Mouse (Mus musculus): ENCODE data around the gene Taar7a. TPM values are rescaled to one million over a fixed set of nuclear protein-coding genes. Genes with fewer than 3 reads are reported as not detected.

The Taar7a gene
- not detected in 2 replicates for polyA plus RNA-seq (2014; fragmentation: Nextera tagmentation; extraction: Ambion mirVana)

DNA sequence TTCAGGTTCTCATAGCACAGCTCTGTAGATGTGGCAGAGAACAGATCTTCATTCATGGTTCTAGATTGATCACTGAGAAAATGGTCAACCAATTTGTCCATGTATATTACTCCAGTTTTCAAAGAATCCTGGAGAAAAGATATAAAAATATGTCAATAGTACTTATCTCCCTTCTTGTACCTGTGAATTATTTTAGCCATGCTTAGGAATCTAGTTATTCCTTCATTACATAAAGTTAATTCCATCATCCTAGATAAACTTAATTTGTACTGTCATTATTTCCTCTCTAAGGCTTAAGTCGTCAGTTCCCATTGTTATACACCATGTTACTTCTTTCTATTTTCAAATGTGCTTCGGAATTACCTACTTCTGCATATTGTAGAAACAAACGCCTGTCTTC, at the start of gene Taar7a:
Taar7a (minus strand) TSS at position 101 of the 400 bp plus-strand sequence.
- 90% methylated on average over 3 of the region's 3 CpGs for WGBS
- ATAC-seq (ENCODE audit: low FRiP score) (no peak), DNase-seq (ENCODE audit: low spot score) (no peak)

DNA sequence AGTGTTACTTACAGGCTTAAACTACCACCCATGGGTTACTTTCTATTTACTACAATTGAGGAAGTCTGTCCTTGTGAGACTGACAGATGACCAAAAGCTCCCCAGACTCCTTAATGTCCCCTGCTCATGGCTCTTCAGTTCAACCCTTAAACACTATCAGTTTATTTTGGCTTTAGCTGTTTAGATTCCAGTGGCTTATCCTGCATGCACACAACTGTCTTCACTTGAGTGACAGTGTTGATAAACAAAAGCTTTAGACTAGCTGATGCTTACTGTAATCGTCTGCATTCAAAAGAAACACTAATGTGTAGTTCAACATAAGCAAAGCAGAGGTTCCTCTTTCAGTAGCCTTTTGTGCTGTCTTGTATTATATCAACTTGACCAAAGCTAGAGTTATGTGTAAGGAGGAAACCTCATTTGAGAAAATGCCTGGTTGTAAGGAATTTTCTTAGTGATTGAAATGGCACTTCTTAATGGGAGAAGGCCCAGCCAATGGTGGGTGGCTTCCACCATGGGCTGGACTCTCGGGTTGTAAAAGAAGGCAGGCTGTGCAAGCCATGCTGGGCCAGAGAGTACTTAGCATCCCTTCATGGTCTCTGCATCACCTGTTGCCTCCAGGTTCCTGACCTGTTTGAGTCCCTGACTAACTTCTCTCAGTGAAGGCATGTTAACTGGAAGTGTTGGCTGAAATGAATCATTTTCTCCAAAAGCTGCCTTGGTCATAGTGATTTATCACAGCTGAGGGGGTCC, 47.0 kb upstream of the Taar7a start:
- WGBS: 74% methylated on average over 2 of the region's 2 CpGs
- Histone ChIP-seq H3K4me1 (replicated peaks; ENCODE audit: control insufficient read depth, insufficient read depth, low read length) (no peaks in the 10 kb centered on the region), H3K27me3 (ENCODE audit: control insufficient read depth, insufficient read depth, low read length) (no peaks in the 10 kb centered on the region), H3K9ac (ENCODE audit: low read depth, low read length) (no peak overlapping the region), H3K36me3 (ENCODE audit: control insufficient read depth, insufficient read depth, low read length) (no peaks in the 10 kb centered on the region), H3K4me3 (ENCODE audit: low read depth, low read length) (no peak overlapping the region), H3K9me3 (ENCODE audit: control insufficient read depth, low read length) (no peaks in the 10 kb centered on the region), H3K4me2 (replicated peaks; ENCODE audit: low read depth, low read length) (no peak overlapping the region), H3K27ac (ENCODE audit: low read depth, low read length) (no peak overlapping the region)
- ATAC-seq (ENCODE audit: low FRiP score): no peak
- no peak for DNase-seq (ENCODE audit: low spot score)

More for the DNA sequence above, at the start of gene Taar7a:
- no peaks in the 10 kb centered on the region for H3K9me3 ChIP-seq (ENCODE audit: control insufficient read depth, low read length)
- H3K36me3 ChIP-seq (ENCODE audit: control insufficient read depth, insufficient read depth, low read length): no peaks in the 10 kb centered on the region
- no peak within 1 kb of the TSS for H3K4me2 ChIP-seq (replicated peaks; ENCODE audit: low read depth, low read length)
- H3K4me1 ChIP-seq (replicated peaks; ENCODE audit: control insufficient read depth, insufficient read depth, low read length): no peaks in the 10 kb centered on the region
- H3K9ac ChIP-seq (ENCODE audit: low read depth, low read length): no peak within 1 kb of the TSS
- H3K27me3 ChIP-seq (ENCODE audit: control insufficient read depth, insufficient read depth, low read length): no peaks in the 10 kb centered on the region
- H3K27ac ChIP-seq (ENCODE audit: low read depth, low read length): no peak within 1 kb of the TSS
- H3K4me3 ChIP-seq (ENCODE audit: low read depth, low read length): no peak within 1 kb of the TSS

DNA sequence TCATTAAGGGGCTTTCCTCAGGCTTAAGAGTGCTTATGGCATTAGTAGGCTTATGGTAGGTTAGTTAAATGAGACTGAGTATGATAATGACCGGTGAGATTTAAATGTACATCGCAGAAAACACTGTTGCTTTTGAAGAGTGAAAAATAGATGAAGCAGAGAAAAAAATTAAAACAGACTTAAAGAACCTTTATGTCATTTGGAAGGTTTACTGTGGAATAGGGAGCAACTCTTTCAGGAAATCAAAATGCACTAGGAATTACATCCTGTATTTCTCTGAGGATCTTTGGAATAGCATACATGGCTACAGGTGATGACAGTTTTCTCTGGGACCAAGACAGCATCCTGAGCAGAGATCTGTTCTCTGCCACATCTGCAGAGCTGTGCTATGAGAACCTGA, 44.0 kb upstream of the Taar7a start, which contains the start of gene Taar7e:
Taar7e (plus strand) TSS at position 301 of the 400 bp plus-strand sequence.
- no peak for DNase-seq (ENCODE audit: low spot score)
- H3K36me3 ChIP-seq (ENCODE audit: control insufficient read depth, insufficient read depth, low read length): no peaks in the 10 kb centered on the region
- no peaks in the 10 kb centered on the region for H3K4me1 ChIP-seq (replicated peaks; ENCODE audit: control insufficient read depth, insufficient read depth, low read length)
- no peaks in the 10 kb centered on the region for H3K9me3 ChIP-seq (ENCODE audit: control insufficient read depth, low read length)
- no peak within 1 kb of the TSS for H3K4me3 ChIP-seq (ENCODE audit: low read depth, low read length)
- ATAC-seq (ENCODE audit: low FRiP score): no peak
- H3K27me3 ChIP-seq (ENCODE audit: control insufficient read depth, insufficient read depth, low read length): no peaks in the 10 kb centered on the region
- WGBS: 97% methylated on average over 2 of the region's 2 CpGs
- H3K4me2 ChIP-seq (replicated peaks; ENCODE audit: low read depth, low read length): no peak within 1 kb of the TSS
- H3K9ac ChIP-seq (ENCODE audit: low read depth, low read length): no peak within 1 kb of the TSS
- H3K27ac ChIP-seq (ENCODE audit: low read depth, low read length): no peak within 1 kb of the TSS

DNA sequence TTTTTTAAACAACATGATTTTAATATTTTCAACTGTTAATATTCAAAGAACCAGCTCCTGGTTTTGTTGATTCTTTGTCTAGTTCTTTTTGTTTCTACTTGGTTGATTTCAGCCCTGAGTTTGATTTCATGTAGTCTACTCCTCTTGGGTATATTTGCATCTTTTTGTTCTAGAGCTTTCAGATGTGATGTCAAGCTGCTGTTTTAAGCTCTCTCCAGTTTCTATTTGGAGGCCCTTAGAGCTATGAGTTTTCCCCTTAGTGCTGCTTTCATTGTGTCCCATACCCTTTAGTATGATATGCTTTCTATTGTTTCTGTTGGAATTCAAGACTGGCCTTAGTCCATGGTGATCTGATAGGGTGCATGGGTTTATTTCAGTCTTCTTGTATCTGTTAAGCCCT, 38.1 kb upstream of the Taar7a start:
- Histone ChIP-seq H3K9me3 (ENCODE audit: control insufficient read depth, low read length) (no peaks in the 10 kb centered on the region), H3K36me3 (ENCODE audit: control insufficient read depth, insufficient read depth, low read length) (no peaks in the 10 kb centered on the region), H3K4me1 (replicated peaks; ENCODE audit: control insufficient read depth, insufficient read depth, low read length) (no peaks in the 10 kb centered on the region), H3K9ac (ENCODE audit: low read depth, low read length) (no peak overlapping the region), H3K27me3 (ENCODE audit: control insufficient read depth, insufficient read depth, low read length) (no peaks in the 10 kb centered on the region), H3K27ac (ENCODE audit: low read depth, low read length) (no peak overlapping the region), H3K4me2 (replicated peaks; ENCODE audit: low read depth, low read length) (no peak overlapping the region), H3K4me3 (ENCODE audit: low read depth, low read length) (no peak overlapping the region)
- ATAC-seq (ENCODE audit: low FRiP score): no peak
- no peak for DNase-seq (ENCODE audit: low spot score)

DNA sequence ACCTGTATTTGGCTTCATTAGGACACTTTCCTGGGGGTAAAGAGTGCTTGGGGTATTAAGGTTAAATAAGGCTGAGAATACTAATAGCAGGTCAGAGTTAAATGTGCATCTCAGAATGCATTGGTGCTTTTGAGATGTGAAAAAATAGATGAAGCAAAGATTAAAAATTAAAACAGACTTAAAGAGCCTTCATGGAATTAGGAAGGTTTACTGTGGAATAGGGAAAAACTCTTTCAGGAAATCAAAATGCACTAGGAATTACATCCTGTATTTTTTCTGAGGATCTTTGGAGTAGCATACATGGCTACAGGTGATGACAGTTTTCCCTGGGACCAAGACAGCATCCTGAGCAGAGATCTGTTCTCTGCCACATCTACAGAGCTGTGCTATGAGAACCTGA, 33.6 kb upstream of the Taar7a start, which contains the start of gene Taar7d:
Taar7d (plus strand) TSS at position 301 of the 400 bp plus-strand sequence.
- Histone ChIP-seq H3K27ac (ENCODE audit: low read depth, low read length) (no peak within 1 kb of the TSS), H3K4me3 (ENCODE audit: low read depth, low read length) (no peak within 1 kb of the TSS), H3K9me3 (ENCODE audit: control insufficient read depth, low read length) (no peaks in the 10 kb centered on the region), H3K9ac (ENCODE audit: low read depth, low read length) (no peak within 1 kb of the TSS), H3K27me3 (ENCODE audit: control insufficient read depth, insufficient read depth, low read length) (no peaks in the 10 kb centered on the region), H3K4me1 (replicated peaks; ENCODE audit: control insufficient read depth, insufficient read depth, low read length) (no peaks in the 10 kb centered on the region), H3K36me3 (ENCODE audit: control insufficient read depth, insufficient read depth, low read length) (no peaks in the 10 kb centered on the region), H3K4me2 (replicated peaks; ENCODE audit: low read depth, low read length) (no peak within 1 kb of the TSS)
- DNase-seq (ENCODE audit: low spot score): no peak
- no peak for ATAC-seq (ENCODE audit: low FRiP score)

DNA sequence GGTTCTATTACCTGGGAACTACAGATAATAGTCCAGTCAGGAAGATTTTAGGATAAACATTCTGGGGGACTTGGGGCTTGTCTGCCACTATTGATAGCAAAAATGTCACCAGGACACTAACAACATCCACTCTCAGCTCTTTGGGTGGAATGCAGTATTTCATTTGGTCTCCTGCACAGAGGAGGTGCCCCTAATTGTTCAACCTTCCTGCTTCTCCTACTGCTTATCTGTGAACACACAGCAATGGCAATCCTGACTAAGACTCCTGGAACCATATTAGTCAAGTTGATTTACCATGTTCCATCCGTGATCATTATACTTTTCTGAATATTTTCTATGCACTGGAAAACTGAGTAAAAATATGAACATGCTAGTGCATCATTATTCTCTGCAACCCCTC, 14.9 kb upstream of the Taar7a start:
- ATAC-seq (ENCODE audit: low FRiP score) (no peak), DNase-seq (ENCODE audit: low spot score) (no peak)
- WGBS: 92% methylated on average over 1 of the region's 1 CpGs
- Histone ChIP-seq H3K36me3 (ENCODE audit: control insufficient read depth, insufficient read depth, low read length) (no peaks in the 10 kb centered on the region), H3K27me3 (ENCODE audit: control insufficient read depth, insufficient read depth, low read length) (no peaks in the 10 kb centered on the region), H3K4me2 (replicated peaks; ENCODE audit: low read depth, low read length) (no peak overlapping the region), H3K4me3 (ENCODE audit: low read depth, low read length) (no peak overlapping the region), H3K9me3 (ENCODE audit: control insufficient read depth, low read length) (no peaks in the 10 kb centered on the region), H3K27ac (ENCODE audit: low read depth, low read length) (no peak overlapping the region), H3K9ac (ENCODE audit: low read depth, low read length) (no peak overlapping the region), H3K4me1 (replicated peaks; ENCODE audit: control insufficient read depth, insufficient read depth, low read length) (no peaks in the 10 kb centered on the region)

DNA sequence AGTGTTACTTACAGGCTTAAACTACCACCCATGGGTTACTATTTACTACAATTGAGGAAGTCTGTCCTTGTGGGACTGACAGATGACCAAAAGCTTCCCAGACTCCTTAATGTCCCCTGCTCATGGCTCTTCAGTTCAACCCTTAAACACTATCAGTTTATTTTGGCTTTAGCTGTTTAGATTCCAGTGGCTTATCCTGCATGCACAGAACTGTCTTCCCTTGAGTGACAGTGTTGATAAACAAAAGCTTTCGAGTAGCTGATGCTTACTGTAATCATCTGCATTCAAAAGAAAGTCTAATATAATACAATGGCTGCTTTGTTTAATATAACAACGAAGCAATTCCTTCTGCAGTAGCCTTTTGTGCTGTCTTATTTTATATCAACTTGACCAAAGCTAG, 13.8 kb upstream of the Taar7a start:
- Histone ChIP-seq H3K27ac (ENCODE audit: low read depth, low read length) (no peak overlapping the region), H3K9me3 (ENCODE audit: control insufficient read depth, low read length) (no peaks in the 10 kb centered on the region), H3K4me1 (replicated peaks; ENCODE audit: control insufficient read depth, insufficient read depth, low read length) (no peaks in the 10 kb centered on the region), H3K9ac (ENCODE audit: low read depth, low read length) (no peak overlapping the region), H3K27me3 (ENCODE audit: control insufficient read depth, insufficient read depth, low read length) (no peaks in the 10 kb centered on the region), H3K4me2 (replicated peaks; ENCODE audit: low read depth, low read length) (no peak overlapping the region), H3K36me3 (ENCODE audit: control insufficient read depth, insufficient read depth, low read length) (no peaks in the 10 kb centered on the region), H3K4me3 (ENCODE audit: low read depth, low read length) (no peak overlapping the region)
- ATAC-seq (ENCODE audit: low FRiP score): no peak
- 75% methylated on average over 2 of the region's 2 CpGs for WGBS
- no peak for DNase-seq (ENCODE audit: low spot score)

DNA sequence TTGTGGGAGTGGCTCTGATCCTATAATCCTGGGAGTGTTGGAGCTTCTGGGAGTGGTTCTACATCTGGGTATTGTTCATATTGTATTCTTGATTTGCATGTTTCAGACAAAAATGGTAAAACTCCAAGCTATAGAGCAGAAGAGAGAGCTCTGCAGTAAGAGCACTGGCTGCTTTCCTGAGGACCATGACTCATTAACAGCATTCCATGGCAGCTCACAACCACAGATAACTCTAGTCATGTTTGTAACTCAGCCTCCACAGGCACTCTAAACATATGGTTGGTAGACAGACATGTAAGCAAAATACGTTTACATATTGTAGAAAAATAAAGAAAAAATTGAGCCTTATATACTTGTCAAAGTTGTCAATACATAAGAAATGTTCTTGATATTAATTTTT, 13.2 kb upstream of the Taar7a start:
- DNase-seq (ENCODE audit: low spot score): no peak
- Histone ChIP-seq H3K27me3 (ENCODE audit: control insufficient read depth, insufficient read depth, low read length) (no peaks in the 10 kb centered on the region), H3K4me2 (replicated peaks; ENCODE audit: low read depth, low read length) (no peak overlapping the region), H3K4me1 (replicated peaks; ENCODE audit: control insufficient read depth, insufficient read depth, low read length) (no peaks in the 10 kb centered on the region), H3K36me3 (ENCODE audit: control insufficient read depth, insufficient read depth, low read length) (no peaks in the 10 kb centered on the region), H3K4me3 (ENCODE audit: low read depth, low read length) (no peak overlapping the region), H3K9me3 (ENCODE audit: control insufficient read depth, low read length) (no peaks in the 10 kb centered on the region), H3K9ac (ENCODE audit: low read depth, low read length) (no peak overlapping the region), H3K27ac (ENCODE audit: low read depth, low read length) (no peak overlapping the region)
- WGBS: 71% methylated on average over 1 of the region's 1 CpGs
- ATAC-seq (ENCODE audit: low FRiP score): no peak

DNA sequence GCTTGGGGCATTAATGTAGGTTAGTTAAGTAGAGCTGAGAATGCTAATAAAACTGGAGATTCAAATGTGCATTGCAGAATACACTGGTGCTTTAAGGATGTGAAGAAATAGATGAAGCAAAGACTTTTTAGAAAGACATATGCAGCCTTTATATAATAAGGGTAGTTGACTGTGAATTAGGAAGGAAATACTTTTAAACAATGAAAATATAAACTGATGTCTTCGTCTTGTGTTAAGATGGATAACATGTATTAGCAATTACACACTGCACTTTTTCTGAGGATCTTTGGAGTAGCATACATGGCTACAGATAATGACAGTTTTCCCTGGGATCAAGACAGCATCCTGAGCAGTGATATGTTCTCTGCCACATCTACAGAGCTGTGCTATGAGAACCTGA, 6.4 kb upstream of the Taar7a start, which contains the start of gene Taar7b:
Taar7b (plus strand) TSS at position 301 of the 400 bp plus-strand sequence.
- no peak within 1 kb of the TSS for H3K27ac ChIP-seq (ENCODE audit: low read depth, low read length)
- H3K27me3 ChIP-seq (ENCODE audit: control insufficient read depth, insufficient read depth, low read length): no peaks in the 10 kb centered on the region
- H3K4me1 ChIP-seq (replicated peaks; ENCODE audit: control insufficient read depth, insufficient read depth, low read length): no peaks in the 10 kb centered on the region
- DNase-seq (ENCODE audit: low spot score): no peak
- no peak within 1 kb of the TSS for H3K4me2 ChIP-seq (replicated peaks; ENCODE audit: low read depth, low read length)
- WGBS: 97% methylated on average over 1 of the region's 1 CpGs
- no peak within 1 kb of the TSS for H3K9ac ChIP-seq (ENCODE audit: low read depth, low read length)
- no peaks in the 10 kb centered on the region for H3K9me3 ChIP-seq (ENCODE audit: control insufficient read depth, low read length)
- ATAC-seq (ENCODE audit: low FRiP score): no peak
- H3K4me3 ChIP-seq (ENCODE audit: low read depth, low read length): no peak within 1 kb of the TSS
- no peaks in the 10 kb centered on the region for H3K36me3 ChIP-seq (ENCODE audit: control insufficient read depth, insufficient read depth, low read length)
